Mouse (Mus musculus): ENCODE measurements around the gene Socs5.
"Not testable (repeated sequence)": the region's sequence is repeated elsewhere in the genome, so short reads cannot be mapped to it uniquely, and the experiment has no call there.

Gene Socs5

GRCm38 (mm10) chr17:87107623-87108221 is at the start of gene Socs5:
Gene Socs5, plus strand, starts transcription at chr17:87107679.
- in situ Hi-C loops (cut with MboI), result no loop called here

GRCm38 (mm10) chr17:87062639-87063038 is 44.8 kb upstream of the Socs5 start:
- in situ Hi-C loops (cut with MboI), result no loop called here

DNA sequence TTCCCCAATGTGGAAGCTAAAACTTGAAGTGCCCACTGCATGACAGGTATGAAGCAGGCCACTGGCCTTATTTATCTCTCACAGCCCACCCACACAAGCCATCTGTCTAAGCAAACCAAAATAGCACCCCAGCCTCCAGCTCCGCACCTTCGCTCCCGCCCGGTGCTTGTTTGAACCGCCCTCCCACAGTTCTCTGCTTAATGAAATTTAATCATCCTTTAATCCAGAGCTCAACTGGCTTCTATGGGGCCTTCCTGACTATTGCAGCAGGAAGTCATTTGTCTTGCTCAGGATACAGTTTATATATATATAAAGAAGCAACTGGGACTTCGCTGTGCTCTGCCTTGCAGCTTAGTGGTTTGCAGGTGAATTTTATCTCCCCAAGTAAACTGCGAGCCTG is 44.0 kb upstream of the Socs5 start:
- in situ Hi-C loops (cut with MboI), result no loop called here

DNA sequence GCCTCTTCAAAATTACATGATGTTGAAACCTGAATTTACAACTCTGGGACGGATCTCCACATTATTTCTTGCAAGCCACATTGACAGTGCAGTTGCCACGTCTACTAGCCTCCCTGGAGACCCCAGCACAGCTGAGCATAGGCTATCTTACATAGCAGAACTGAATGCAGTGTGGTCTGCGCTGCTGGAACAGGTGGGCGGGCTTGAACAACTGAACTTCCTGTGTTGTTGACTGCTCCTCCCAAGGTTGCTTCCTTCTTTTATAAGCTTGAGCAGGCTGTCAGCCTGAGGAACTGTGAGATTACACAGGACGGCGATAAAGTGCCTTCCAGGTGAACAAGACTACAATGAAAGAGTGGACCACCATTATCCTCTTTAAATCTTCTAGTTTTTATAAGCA is 43.5 kb upstream of the Socs5 start:
- in situ Hi-C loops (cut with MboI), result no loop called here

DNA sequence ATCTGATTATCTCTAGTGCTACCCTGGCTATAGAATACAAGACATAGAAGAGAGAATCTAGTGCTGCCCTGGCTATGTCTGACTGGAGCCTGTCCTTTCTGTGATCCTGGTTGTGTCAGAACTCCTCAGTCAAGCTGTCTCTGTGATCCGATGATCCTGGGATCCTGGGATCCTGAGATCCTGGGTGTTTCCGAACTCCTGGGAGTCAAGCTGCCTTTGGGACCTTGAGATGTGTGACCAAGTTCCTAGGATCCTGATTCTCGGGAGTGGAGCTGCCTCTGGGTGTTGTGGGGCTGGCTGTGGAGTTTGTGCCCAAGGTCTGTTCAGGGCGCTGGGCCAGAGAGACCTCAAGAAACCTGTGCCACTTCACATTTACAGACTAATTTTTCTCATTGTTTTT is 38.5 kb upstream of the Socs5 start:
- in situ Hi-C loops (cut with MboI), result no loop called here

GRCm38 (mm10) chr17:87072183-87072582 is 35.3 kb upstream of the Socs5 start:
- in situ Hi-C loops (cut with MboI), result not testable (repeated sequence)

GRCm38 (mm10) chr17:87072766-87073440 is 34.6 kb upstream of the Socs5 start:
- in situ Hi-C loops (cut with MboI), result no loop called here

DNA sequence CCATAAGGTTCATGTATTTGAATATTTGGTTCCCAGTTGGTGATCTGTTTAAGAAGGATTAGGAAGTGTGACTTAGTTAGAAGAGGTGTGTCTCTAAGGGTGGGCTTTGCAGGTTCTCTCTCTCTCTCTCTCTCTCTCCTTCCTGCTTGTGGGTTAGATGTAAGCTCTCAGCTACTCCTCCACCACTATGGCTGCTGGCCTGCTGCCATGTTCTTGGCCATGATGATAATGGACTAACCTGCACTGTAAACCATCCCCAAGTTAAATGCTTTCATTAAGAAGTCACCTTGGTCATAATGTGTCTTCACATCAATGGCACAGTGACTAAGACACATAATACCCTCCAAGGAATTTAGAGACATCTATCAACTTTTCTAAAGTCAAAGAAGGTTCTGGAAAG is 34.0 kb upstream of the Socs5 start:
- in situ Hi-C loops (cut with MboI), result no loop called here

GRCm38 (mm10) chr17:87078217-87078616 is 29.3 kb upstream of the Socs5 start:
- in situ Hi-C loops (cut with MboI), result not testable (repeated sequence)

DNA sequence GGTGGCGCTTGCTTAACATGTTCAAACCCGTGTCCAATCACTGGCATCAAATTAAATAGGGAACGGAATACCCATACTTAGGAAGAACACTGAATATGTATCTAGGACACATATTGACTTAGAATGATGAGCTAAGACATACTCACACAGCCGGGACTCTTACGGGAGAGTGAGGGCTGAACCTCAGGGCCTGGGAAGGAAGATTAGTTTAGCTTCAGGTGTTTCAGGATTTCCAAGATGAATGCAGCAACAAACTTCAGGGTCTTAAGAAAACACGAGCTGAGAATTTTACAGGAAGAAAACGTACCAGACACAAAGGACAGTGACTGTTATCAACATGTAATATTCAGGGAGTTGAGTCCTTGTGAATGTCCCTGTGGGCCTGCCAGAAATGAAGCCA is 26.8 kb upstream of the Socs5 start:
- in situ Hi-C loops (cut with MboI), result no loop called here

- in situ Hi-C loops (cut with MboI), result no loop called here
Observed at GRCm38 (mm10) chr17:87082547-87082946, 24.9 kb upstream of the Socs5 start.

GRCm38 (mm10) chr17:87083671-87084070 is 23.8 kb upstream of the Socs5 start:
- in situ Hi-C loops (cut with MboI), result no loop called here

DNA sequence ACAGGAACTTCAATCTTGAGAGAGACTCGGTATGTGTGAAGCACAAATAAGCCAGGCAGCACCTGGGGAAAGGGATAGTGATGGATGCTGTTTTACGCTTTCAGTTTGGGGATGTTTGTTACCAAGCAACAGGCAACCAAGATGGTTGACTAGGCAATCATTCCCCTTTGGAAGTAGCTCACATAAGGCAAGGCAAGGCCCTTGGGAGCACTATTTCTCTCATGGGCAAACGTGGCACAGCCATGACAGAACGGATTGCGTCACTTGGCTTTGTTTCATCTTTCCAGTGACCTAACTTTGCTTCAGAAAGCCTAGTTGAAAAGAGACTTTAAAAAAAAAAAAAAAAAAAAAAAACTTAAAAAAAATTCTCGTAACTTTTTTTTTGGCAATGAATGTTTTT is 21.8 kb upstream of the Socs5 start:
- in situ Hi-C loops (cut with MboI), result no loop called here

DNA sequence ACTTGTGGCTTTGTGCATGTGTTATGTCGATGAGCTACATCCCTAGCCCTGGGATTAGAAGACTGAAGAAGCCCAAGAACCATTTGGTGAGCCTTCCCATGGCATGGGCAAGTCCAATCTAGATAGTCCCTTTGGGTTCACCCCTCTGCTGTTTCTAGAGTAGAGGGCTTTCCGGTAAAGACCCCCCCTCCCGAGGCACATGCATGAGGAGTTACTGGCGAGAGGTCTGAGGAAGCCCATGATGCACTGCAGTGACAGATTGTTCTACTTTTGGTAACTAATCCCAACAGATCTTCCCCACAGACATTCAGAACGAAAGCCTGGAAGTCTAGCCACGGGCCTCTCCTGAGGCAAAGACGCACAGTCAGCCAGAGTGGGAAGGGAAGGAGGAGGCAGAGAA is 18.2 kb upstream of the Socs5 start:
- in situ Hi-C loops (cut with MboI), result no loop called here

- in situ Hi-C loops (cut with MboI), result no loop called here
Observed at GRCm38 (mm10) chr17:87093061-87093460, 14.4 kb upstream of the Socs5 start.

DNA sequence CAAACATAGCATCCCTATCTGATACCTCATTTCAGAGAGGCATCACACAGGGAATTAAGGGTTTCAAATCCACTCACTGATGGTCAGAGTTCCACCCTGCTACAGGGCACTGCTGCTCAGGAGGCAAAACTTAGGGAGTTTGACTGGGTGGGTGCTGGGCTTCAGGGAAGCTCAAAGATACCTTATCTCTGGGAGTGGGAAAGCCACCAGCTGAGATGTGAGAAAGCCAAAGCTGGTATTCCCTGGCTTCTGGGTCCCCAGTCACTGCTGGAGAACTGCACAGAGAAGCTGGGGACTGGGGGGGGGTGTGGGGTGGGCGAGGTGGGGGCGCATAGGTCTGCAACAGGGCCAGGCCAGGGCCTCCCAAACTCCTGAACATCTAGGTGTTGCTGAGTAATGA is 10.5 kb upstream of the Socs5 start:
- in situ Hi-C loops (cut with MboI), result no loop called here

- in situ Hi-C loops (cut with MboI), result no loop called here
Observed at GRCm38 (mm10) chr17:87097576-87097975, 9.9 kb upstream of the Socs5 start.

DNA sequence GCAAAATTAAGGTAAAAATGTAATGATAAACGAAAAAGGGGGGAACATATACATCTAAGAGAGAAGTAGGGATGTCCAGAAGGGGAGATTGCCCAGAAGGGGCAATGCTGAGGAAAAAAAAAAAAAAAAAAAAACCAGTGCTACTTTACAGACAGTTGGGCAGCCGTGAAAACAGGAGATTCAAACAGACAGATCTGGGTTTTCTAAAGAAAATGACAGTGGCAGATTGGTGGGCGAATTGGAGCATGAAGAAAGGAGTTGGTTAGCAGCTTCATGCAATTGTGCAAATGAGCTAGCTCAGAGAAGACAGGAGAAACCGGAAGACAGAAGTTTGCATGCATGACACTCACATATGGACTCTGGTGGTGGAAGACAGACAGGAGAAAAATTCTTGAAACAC is 6.5 kb upstream of the Socs5 start:
- in situ Hi-C loops (cut with MboI), result no loop called here

GRCm38 (mm10) chr17:87102636-87103035 is 4.8 kb upstream of the Socs5 start:
- in situ Hi-C loops (cut with MboI), result no loop called here

DNA sequence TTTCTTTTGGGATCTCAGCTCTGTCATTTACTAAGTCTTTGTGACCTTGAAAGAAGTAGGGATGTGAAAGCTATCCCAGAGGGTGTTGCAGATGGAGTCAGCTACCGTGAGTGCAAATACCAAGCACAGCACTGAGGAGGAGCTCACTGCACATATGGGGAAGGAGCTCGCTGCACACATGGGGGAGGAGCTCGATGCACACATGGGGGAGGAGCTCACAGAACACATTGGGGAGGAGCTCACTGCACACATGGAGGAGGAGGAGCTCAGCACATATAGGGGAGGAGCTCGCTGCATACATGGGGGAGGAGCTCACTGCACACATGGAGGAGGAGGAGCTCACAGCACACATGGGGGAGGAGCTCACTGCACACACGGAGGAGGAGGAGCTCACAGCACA is 4.4 kb upstream of the Socs5 start:
- in situ Hi-C loops (cut with MboI), result no loop called here

GRCm38 (mm10) chr17:87104276-87104675 is 3.2 kb upstream of the Socs5 start:
- in situ Hi-C loops (cut with MboI), result no loop called here

DNA sequence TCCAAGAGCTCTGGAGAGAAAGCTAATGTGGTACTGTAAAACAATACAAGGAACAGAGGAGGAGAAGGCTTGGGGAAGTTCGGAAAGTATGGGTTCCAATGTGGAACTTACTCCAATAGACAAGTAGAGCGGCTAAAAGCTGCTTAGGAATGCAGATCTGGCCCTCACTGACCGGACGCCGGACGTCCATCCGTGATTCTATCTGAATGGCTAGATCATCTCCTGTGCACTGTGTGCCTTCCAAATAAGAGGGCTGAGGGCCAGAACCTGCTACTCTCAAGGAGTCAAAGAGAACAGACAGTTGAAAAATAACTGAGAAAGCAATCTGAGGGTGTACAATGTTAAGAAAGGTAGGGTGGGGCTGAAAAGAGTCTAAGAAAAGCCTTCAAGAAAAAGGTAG is 1.5 kb upstream of the Socs5 start:
- in situ Hi-C loops (cut with MboI), result no loop called here

DNA sequence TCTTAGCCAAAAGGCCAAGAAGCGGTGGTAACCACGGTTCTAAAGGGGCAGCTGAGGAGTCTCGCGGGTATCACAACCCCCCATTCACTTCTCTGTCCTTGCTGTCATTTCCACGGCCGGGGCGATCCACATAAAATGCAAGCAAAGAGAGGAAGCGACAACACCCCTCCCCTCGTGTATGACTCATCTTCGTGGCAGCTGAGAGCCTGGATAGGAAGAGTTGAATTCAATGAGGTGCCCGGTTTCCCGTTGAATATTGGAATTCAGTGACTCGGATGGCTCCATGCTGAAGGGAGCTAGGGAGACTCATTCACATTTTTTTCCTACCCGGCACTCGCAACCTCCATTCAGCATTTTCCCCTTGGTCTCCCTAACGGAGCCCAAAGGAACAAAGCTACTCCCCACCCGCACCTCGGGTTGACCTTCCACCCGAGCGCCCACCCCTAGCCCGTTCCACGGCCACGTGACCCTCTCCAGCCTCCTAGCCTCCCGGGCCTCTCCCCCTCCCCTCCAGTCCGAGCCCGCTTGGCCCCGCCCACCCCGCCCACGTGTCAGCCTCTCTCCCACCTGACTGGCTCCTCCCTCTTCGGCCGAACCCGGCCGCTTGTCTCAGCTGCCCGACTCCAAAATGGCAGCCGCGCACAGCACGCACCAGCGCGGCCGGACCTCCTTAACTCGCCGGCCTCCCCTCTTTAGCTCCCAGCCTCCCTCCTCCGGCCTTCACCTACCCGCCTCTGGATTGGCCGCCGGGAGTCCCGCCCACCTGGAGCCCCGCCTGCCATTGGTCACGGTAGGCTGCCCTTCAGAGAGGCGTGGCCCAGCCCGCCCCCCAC is 572 bp upstream of the Socs5 start:
- in situ Hi-C loops (cut with MboI), result no loop called here

Measured in mature B cell (primary cell).